Mouse (Mus musculus): ENCODE measurements around the gene Vstm4. TPM values are rescaled to one million over a fixed set of nuclear protein-coding genes. Genes with fewer than 3 reads are reported as not detected.

Gene Vstm4
- polyA plus RNA-seq, 1 experiment from 2014 or later, result 35.4 TPM

DNA sequence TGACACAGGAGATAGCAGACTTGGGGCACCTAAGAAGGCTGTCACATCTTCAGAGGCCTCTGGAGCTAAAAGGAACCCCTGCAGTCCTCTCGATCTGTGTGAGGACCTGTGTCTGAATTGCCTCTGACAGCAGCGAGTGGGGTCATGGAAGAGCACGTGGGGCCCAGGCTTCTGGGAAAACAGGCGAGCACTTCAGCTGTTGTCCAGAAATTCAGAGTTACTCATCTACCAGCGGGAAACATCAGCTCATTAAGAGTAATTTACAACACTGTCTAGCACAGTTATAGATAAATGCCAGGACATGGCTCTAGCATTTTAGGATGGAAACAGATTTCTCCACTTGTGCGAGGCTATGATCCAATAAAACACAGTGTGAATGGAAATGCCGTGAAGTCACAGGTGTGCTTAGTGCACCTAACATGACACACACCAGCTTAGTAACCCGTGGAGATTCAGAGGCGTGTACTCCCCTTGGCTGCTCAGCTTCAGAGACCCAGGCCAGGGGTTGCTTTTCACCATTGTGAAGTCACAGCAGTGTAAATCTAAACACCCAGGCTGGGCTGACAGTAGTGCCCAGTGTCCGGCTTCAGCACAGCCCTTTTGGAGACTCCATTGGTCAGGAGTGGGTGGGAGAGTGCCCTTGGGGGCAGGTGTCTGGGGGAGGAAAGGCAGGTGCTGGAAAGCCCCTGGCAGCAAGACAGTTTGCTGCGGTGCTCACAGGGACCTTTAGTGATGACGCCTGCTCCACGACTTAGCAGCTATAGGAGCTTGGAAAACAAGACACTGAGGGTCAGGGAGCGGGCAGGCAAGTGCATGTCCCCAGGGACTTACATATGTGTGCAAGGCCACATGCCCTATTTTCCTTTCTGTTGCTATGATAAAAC, 32.0 kb upstream of the Vstm4 start:
- Histone ChIP-seq H3K27ac (ENCODE audit: low read depth, low read length) (peak overlapping the region; percentile 60; the same call in 1 of the 2 replicates), H3K4me2 (replicated peaks; ENCODE audit: low read depth, low read length) (no peak overlapping the region), H3K27me3 (ENCODE audit: control insufficient read depth, insufficient read depth, low read length) (peaks cover 2% of the 10 kb centered on the region; the same call in 1 of the 2 replicates), H3K4me3 (ENCODE audit: low read length) (no peak overlapping the region), H3K9me3 (ENCODE audit: control insufficient read depth, low read length) (no peaks in the 10 kb centered on the region), H3K4me1 (ENCODE audit: control insufficient read depth, insufficient read depth, low read length) (peaks cover 28% of the 10 kb centered on the region), H3K36me3 (ENCODE audit: control insufficient read depth, insufficient read depth, low read length) (no peaks in the 10 kb centered on the region), H3K9ac (ENCODE audit: low read depth, low read length) (no peak overlapping the region)
- ATAC-seq (ENCODE audit: low FRiP score, low TSS enrichment), result peak; percentile 58
- WGBS, result 22% methylated on average over 14 of the region's 14 CpGs

DNA sequence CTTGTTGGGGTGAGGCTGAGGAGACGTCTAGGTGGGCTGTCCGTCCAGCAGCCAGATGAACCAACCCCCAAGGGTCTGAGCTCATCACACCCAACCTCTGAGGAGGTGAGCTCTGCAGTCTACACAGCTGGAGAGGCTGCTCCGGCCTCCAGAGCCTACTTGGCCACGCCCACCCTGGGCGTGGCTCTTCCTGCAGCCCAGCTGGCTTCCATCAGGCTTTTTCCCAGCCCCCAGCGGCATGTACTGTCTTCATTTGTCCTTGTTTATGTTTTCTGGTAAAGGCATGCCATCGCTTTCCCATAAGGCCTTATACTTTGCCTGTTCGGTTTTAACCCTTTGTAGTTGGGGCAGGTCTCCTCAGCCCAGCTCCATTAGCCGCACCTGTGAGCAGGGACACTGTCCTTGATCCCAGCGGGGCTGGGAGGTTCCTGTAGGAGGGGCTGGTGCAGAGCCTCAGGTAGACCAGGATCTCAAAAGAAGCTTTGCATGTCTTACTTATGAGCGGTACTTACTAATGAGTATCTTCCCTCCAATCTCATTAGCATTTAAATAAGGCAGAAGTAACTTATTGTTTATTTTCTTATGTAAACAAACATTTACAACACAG, 31.0 kb upstream of the Vstm4 start:
- peak overlapping the region; percentile 24 for H3K4me2 ChIP-seq (replicated peaks; ENCODE audit: low read depth, low read length)
- peaks cover 2% of the 10 kb centered on the region; the same call in 1 of the 2 replicates for H3K27me3 ChIP-seq (ENCODE audit: control insufficient read depth, insufficient read depth, low read length)
- no peak overlapping the region; the same call in 1 of the 2 replicates for H3K4me3 ChIP-seq (ENCODE audit: low read length)
- H3K4me1 ChIP-seq (ENCODE audit: control insufficient read depth, insufficient read depth, low read length), result peaks cover 28% of the 10 kb centered on the region
- no peaks in the 10 kb centered on the region for H3K36me3 ChIP-seq (ENCODE audit: control insufficient read depth, insufficient read depth, low read length)
- no peak overlapping the region for H3K9ac ChIP-seq (ENCODE audit: low read depth, low read length)
- no peaks in the 10 kb centered on the region for H3K9me3 ChIP-seq (ENCODE audit: control insufficient read depth, low read length)
- peak overlapping the region; percentile 60; the same call in 1 of the 2 replicates for H3K27ac ChIP-seq (ENCODE audit: low read depth, low read length)
- WGBS, result 5% methylated on average over 11 of the region's 11 CpGs
- peak; percentile 89 for ATAC-seq (ENCODE audit: low FRiP score, low TSS enrichment)

DNA sequence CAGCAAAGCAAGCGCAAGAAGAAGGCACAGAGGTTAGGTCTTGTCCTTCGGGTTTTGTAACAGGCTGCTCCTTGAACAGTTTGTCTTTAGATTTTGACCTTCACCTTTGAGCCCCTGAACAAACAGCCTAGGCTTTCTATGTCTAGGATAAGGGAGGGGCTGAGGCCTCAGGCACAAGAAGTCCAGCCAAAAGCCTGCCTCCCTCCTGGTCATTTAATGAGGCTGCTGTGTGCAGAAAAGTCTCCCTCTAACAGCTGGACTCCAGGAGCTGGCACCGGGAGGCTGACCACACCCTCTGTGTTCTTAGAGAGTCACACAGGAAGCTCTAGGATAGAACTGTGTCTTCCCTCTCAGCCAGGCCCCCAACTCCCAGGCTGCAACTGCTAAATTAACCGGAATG, 29.4 kb upstream of the Vstm4 start:
- Histone ChIP-seq H3K36me3 (ENCODE audit: control insufficient read depth, insufficient read depth, low read length) (no peaks in the 10 kb centered on the region), H3K4me3 (ENCODE audit: low read length) (no peak overlapping the region), H3K4me2 (replicated peaks; ENCODE audit: low read depth, low read length) (no peak overlapping the region), H3K9me3 (ENCODE audit: control insufficient read depth, low read length) (no peaks in the 10 kb centered on the region), H3K9ac (ENCODE audit: low read depth, low read length) (peak overlapping the region; percentile 7; the same call in 1 of the 2 replicates), H3K27me3 (ENCODE audit: control insufficient read depth, insufficient read depth, low read length) (peaks cover 2% of the 10 kb centered on the region; the same call in 1 of the 2 replicates), H3K4me1 (ENCODE audit: control insufficient read depth, insufficient read depth, low read length) (peaks cover 28% of the 10 kb centered on the region), H3K27ac (ENCODE audit: low read depth, low read length) (peak overlapping the region; percentile 39; the same call in 1 of the 2 replicates)
- ATAC-seq (ENCODE audit: low FRiP score, low TSS enrichment), result no peak
- WGBS, result 41% methylated on average over 4 of the region's 4 CpGs

- H3K4me3 ChIP-seq (ENCODE audit: low read length), result no peak overlapping the region
- WGBS, result 50% methylated on average over 6 of the region's 6 CpGs
- no peak for ATAC-seq (ENCODE audit: low FRiP score, low TSS enrichment)
Observed at GRCm38 (mm10) chr14:32827994-32828650, 28.4 kb upstream of the Vstm4 start.

GRCm38 (mm10) chr14:32833847-32834246, 22.7 kb upstream of the Vstm4 start, which contains the start of gene Fam170b:
Fam170b (plus strand) TSS chr14:32833962.
- WGBS, result 72% methylated on average over 8 of the region's 8 CpGs
- ATAC-seq (ENCODE audit: low FRiP score, low TSS enrichment), result no peak

More at GRCm38 (mm10) chr14:32827994-32828650, 28.4 kb upstream of the Vstm4 start:
- Histone ChIP-seq H3K4me2 (replicated peaks; ENCODE audit: low read depth, low read length) (no peak overlapping the region), H3K27me3 (ENCODE audit: control insufficient read depth, insufficient read depth, low read length) (no peaks in the 10 kb centered on the region), H3K4me1 (ENCODE audit: control insufficient read depth, insufficient read depth, low read length) (peaks cover 28% of the 10 kb centered on the region), H3K36me3 (ENCODE audit: control insufficient read depth, insufficient read depth, low read length) (no peaks in the 10 kb centered on the region), H3K9ac (ENCODE audit: low read depth, low read length) (no peak overlapping the region), H3K9me3 (ENCODE audit: control insufficient read depth, low read length) (no peaks in the 10 kb centered on the region), H3K27ac (ENCODE audit: low read depth, low read length) (0 out of 2 replicates have a peak overlapping the region, but pooled peaks have one; percentile 37)

GRCm38 (mm10) chr14:32835181-32835580, 21.4 kb upstream of the Vstm4 start:
- no peak overlapping the region for H3K27ac ChIP-seq (ENCODE audit: low read depth, low read length)
- H3K4me3 ChIP-seq (ENCODE audit: low read length), result no peak overlapping the region
- H3K9ac ChIP-seq (ENCODE audit: low read depth, low read length), result no peak overlapping the region
- H3K36me3 ChIP-seq (ENCODE audit: control insufficient read depth, insufficient read depth, low read length), result no peaks in the 10 kb centered on the region
- H3K27me3 ChIP-seq (ENCODE audit: control insufficient read depth, insufficient read depth, low read length), result no peaks in the 10 kb centered on the region
- 85% methylated on average over 14 of the region's 14 CpGs for WGBS
- ATAC-seq (ENCODE audit: low FRiP score, low TSS enrichment), result no peak
- no peaks in the 10 kb centered on the region for H3K9me3 ChIP-seq (ENCODE audit: control insufficient read depth, low read length)
- H3K4me2 ChIP-seq (replicated peaks; ENCODE audit: low read depth, low read length), result no peak overlapping the region
- no peaks in the 10 kb centered on the region for H3K4me1 ChIP-seq (ENCODE audit: control insufficient read depth, insufficient read depth, low read length)

More at GRCm38 (mm10) chr14:32833847-32834246, 22.7 kb upstream of the Vstm4 start, which contains the start of gene Fam170b:
- H3K27me3 ChIP-seq (ENCODE audit: control insufficient read depth, insufficient read depth, low read length), result no peaks in the 10 kb centered on the region
- no peak within 1 kb of the TSS for H3K9ac ChIP-seq (ENCODE audit: low read depth, low read length)
- H3K9me3 ChIP-seq (ENCODE audit: control insufficient read depth, low read length), result no peaks in the 10 kb centered on the region
- no peak within 1 kb of the TSS for H3K27ac ChIP-seq (ENCODE audit: low read depth, low read length)
- no peak within 1 kb of the TSS for H3K4me3 ChIP-seq (ENCODE audit: low read length)
- no peak within 1 kb of the TSS for H3K4me2 ChIP-seq (replicated peaks; ENCODE audit: low read depth, low read length)
- H3K36me3 ChIP-seq (ENCODE audit: control insufficient read depth, insufficient read depth, low read length), result no peaks in the 10 kb centered on the region
- H3K4me1 ChIP-seq (ENCODE audit: control insufficient read depth, insufficient read depth, low read length), result no peaks in the 10 kb centered on the region

- WGBS, result 87% methylated on average over 14 of the region's 14 CpGs
- H3K9me3 ChIP-seq (ENCODE audit: control insufficient read depth, low read length), result no peaks in the 10 kb centered on the region
- no peak overlapping the region for H3K4me3 ChIP-seq (ENCODE audit: low read length)
- no peak for ATAC-seq (ENCODE audit: low FRiP score, low TSS enrichment)
- no peak overlapping the region for H3K27ac ChIP-seq (ENCODE audit: low read depth, low read length)
- no peak overlapping the region for H3K9ac ChIP-seq (ENCODE audit: low read depth, low read length)
- no peaks in the 10 kb centered on the region for H3K27me3 ChIP-seq (ENCODE audit: control insufficient read depth, insufficient read depth, low read length)
- H3K4me1 ChIP-seq (ENCODE audit: control insufficient read depth, insufficient read depth, low read length), result no peaks in the 10 kb centered on the region
- H3K36me3 ChIP-seq (ENCODE audit: control insufficient read depth, insufficient read depth, low read length), result no peaks in the 10 kb centered on the region
- H3K4me2 ChIP-seq (replicated peaks; ENCODE audit: low read depth, low read length), result no peak overlapping the region
Observed at GRCm38 (mm10) chr14:32835596-32835995, 21.0 kb upstream of the Vstm4 start.

DNA sequence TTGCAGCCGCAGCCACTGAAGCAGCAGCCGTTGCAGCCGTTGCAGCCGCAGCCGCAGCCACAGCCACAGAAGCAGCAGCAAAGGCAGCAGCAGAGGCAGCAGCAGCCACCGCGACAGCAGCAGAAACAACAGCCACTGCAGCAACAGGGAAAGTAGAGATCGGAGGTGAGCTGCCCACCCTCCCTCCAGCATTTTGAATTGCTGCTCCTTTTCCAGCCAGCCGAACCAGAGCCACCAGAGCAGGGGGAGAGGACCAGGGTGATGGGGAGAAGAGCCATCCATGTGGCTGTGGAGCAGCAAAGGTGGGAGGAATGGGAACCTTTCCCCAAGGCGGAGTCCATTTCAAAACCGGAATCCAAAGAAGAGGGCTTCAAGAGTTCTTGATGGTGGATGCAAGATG, 20.4 kb upstream of the Vstm4 start:
- 95% methylated on average over 11 of the region's 11 CpGs for WGBS
- Histone ChIP-seq H3K9me3 (ENCODE audit: control insufficient read depth, low read length) (no peaks in the 10 kb centered on the region), H3K36me3 (ENCODE audit: control insufficient read depth, insufficient read depth, low read length) (no peaks in the 10 kb centered on the region), H3K4me1 (ENCODE audit: control insufficient read depth, insufficient read depth, low read length) (no peaks in the 10 kb centered on the region), H3K4me2 (replicated peaks; ENCODE audit: low read depth, low read length) (no peak overlapping the region), H3K27me3 (ENCODE audit: control insufficient read depth, insufficient read depth, low read length) (no peaks in the 10 kb centered on the region), H3K9ac (ENCODE audit: low read depth, low read length) (no peak overlapping the region), H3K27ac (ENCODE audit: low read depth, low read length) (no peak overlapping the region), H3K4me3 (ENCODE audit: low read length) (no peak overlapping the region)
- no peak for ATAC-seq (ENCODE audit: low FRiP score, low TSS enrichment)

Data from kidney, embryonic 14.5 days (tissue).